Mouse (Mus musculus) CH12.LX (cell line): ENCODE measurements around the gene Vnn3. TPM values are rescaled to one million over a fixed set of nuclear protein-coding genes. Genes with fewer than 3 reads are reported as not detected.

Experiments used
- DNase-seq: peaks from one replicate; pipeline ENCODE4 v3.0.0-alpha.2; 2013; ENCODE audit errors: extremely low read depth
- H3K27ac ChIP-seq: 2 replicates; pipeline ENCODE4 v1.5.1; 2012; ENCODE audit warnings: low read depth, mild to moderate bottlenecking, control low read depth, moderate library complexity; ENCODE audit not compliant: insufficient read depth
- H3K27me3 ChIP-seq: replicated peaks from 2 replicates; pipeline ENCODE3; 2012; ENCODE audit warnings: inconsistent platforms
- H3K36me3 ChIP-seq, 2 experiments: replicated peaks in 1 of 2; 2 replicates each; pipeline versions ENCODE3 to v1.6.1; 2012; ENCODE audit warnings: inconsistent platforms in 1 of 2, low read length in 1 of 2, mild to moderate bottlenecking in 1 of 2, mixed read lengths in 1 of 2, moderate library complexity in 1 of 2; ENCODE audit not compliant: control insufficient read depth in 1 of 2, insufficient read depth in 1 of 2
- H3K4me1 ChIP-seq, 2 experiments: 2 replicates each; pipeline ENCODE4 v1.6.1; 2012; ENCODE audit warnings: inconsistent platforms in 1 of 2, moderate library complexity in 1 of 2; ENCODE audit not compliant: insufficient read depth in 2 of 2, control insufficient read depth in 1 of 2
- H3K4me2 ChIP-seq: 2 replicates; pipeline ENCODE4 v1.6.1; 2012; ENCODE audit warnings: low read depth, mild to moderate bottlenecking, control low read depth; ENCODE audit not compliant: poor library complexity, insufficient read depth, severe bottlenecking
- H3K4me3 ChIP-seq, 3 experiments: fragments of 150-350 bp in 1 of 3; sonication (generic) in 1 of 3; replicated peaks in 1 of 3; 2 replicates each; pipeline versions ENCODE3 to v1.5.1; 2011 to 2012; ENCODE audit warnings: low read depth in 2 of 3, low read length in 2 of 3, mild to moderate bottlenecking in 2 of 3, moderate library complexity in 2 of 3, control low read depth in 1 of 3, improper control_type of control experiment in 1 of 3, inconsistent platforms in 1 of 3, mixed read lengths in 1 of 3; ENCODE audit not compliant: poor library complexity in 1 of 3
- H3K79me2 ChIP-seq: replicated peaks from 2 replicates; pipeline ENCODE4 v1.6.1; 2012; ENCODE audit warnings: mild to moderate bottlenecking, moderate library complexity; ENCODE audit not compliant: control insufficient read depth, poor library complexity, insufficient read depth, severe bottlenecking; ENCODE audit errors: extremely low read depth
- H3K9ac ChIP-seq: 2 replicates; pipeline ENCODE4 v1.6.1; 2012; ENCODE audit warnings: low read depth, mild to moderate bottlenecking, control low read depth, moderate library complexity; ENCODE audit not compliant: insufficient read depth
- H3K9me3 ChIP-seq: replicated peaks from 2 replicates; pipeline ENCODE3; 2012; ENCODE audit warnings: low read length, inconsistent platforms, mixed read lengths
- CTCF ChIP-seq, 2 experiments: IDR thresholded peaks in 1 of 2; conservative IDR thresholded peaks in 1 of 2; 2 replicates each; pipeline ENCODE4 v1.5.1; 2011 to 2012; ENCODE audit warnings: low read depth in 2 of 2, low read length in 2 of 2, improper control_type of control experiment in 1 of 2, inconsistent platforms in 1 of 2, mild to moderate bottlenecking in 1 of 2, moderate library complexity in 1 of 2
- ELF1 ChIP-seq: IDR thresholded peaks from 2 replicates; pipeline ENCODE4 v1.6.1; 2014; ENCODE audit warnings: low read depth, mild to moderate bottlenecking, inconsistent platforms, low read length, improper control_type of control experiment
- ETS1 ChIP-seq: conservative IDR thresholded peaks from 2 replicates; pipeline ENCODE4 v1.6.1; 2012; ENCODE audit warnings: low read depth, mild to moderate bottlenecking, inconsistent platforms, low read length, improper control_type of control experiment, moderate library complexity
- JUN ChIP-seq: IDR thresholded peaks from 2 replicates; pipeline ENCODE4 v1.6.1; 2011; ENCODE audit warnings: low read depth, mild to moderate bottlenecking, low read length, improper control_type of control experiment, moderate library complexity; ENCODE audit not compliant: insufficient read depth
- JUND ChIP-seq: conservative IDR thresholded peaks from 2 replicates; pipeline ENCODE4 v1.6.1; 2011; ENCODE audit warnings: low read depth, low read length, improper control_type of control experiment
- KAT2A ChIP-seq: IDR thresholded peaks from 2 replicates; pipeline ENCODE4 v1.6.1; 2012; ENCODE audit warnings: low read length, improper control_type of control experiment, inconsistent platforms; ENCODE audit not compliant: insufficient replicate concordance
- MAFK ChIP-seq: IDR thresholded peaks from 2 replicates; pipeline ENCODE4 v1.6.1; 2011; ENCODE audit warnings: low read length, improper control_type of control experiment; ENCODE audit not compliant: insufficient replicate concordance
- MAZ ChIP-seq: IDR thresholded peaks from 2 replicates; pipeline ENCODE4 v1.6.1; 2012; ENCODE audit warnings: low read depth, mild to moderate bottlenecking, inconsistent platforms, low read length, improper control_type of control experiment, moderate library complexity
- MYC ChIP-seq: IDR thresholded peaks from 2 replicates; pipeline ENCODE4 v1.6.1; 2011; ENCODE audit warnings: low read depth, mild to moderate bottlenecking, improper control_type of control experiment, low read length
- NRF1 ChIP-seq: IDR thresholded peaks from 2 replicates; pipeline ENCODE4 v1.6.1; 2014; ENCODE audit warnings: low read depth, mild to moderate bottlenecking, inconsistent platforms, low read length, improper control_type of control experiment, moderate library complexity
- PAX5 ChIP-seq: IDR thresholded peaks from 2 replicates; pipeline ENCODE4 v1.6.1; 2012; ENCODE audit warnings: low read length, inconsistent platforms, mixed read lengths
- RAD21 ChIP-seq: IDR thresholded peaks from 2 replicates; pipeline ENCODE4 v1.6.1; 2011; ENCODE audit warnings: low read depth, mild to moderate bottlenecking, low read length, improper control_type of control experiment, moderate library complexity
- SIN3A ChIP-seq: IDR thresholded peaks from 2 replicates; pipeline ENCODE4 v1.6.1; 2012; ENCODE audit warnings: low read length, improper control_type of control experiment, inconsistent platforms
- TBP ChIP-seq: conservative IDR thresholded peaks from 2 replicates; pipeline ENCODE4 v1.6.1; 2011; ENCODE audit warnings: low read depth, low read length, improper control_type of control experiment
- TCF12 ChIP-seq: IDR thresholded peaks from 2 replicates; pipeline ENCODE4 v1.6.1; 2014; ENCODE audit warnings: low read depth, mild to moderate bottlenecking, inconsistent platforms, low read length, improper control_type of control experiment
- ZMIZ1 ChIP-seq: IDR thresholded peaks from 2 replicates; pipeline ENCODE4 v1.6.1; 2012; ENCODE audit warnings: low read depth, mild to moderate bottlenecking, inconsistent platforms, low read length, improper control_type of control experiment
- dilution Hi-C: fragments of 300-500 bp; cut with MboI; formaldehyde crosslinking; loops from 2 replicates; pipeline ENCODE4 v1.14.3; 2020; ENCODE audit warnings: low sequenced_read_pairs; ENCODE audit not compliant: extremely low pct_unique_long_range_greater_than_20kb, extremely low pct_ligation_motif_present
- in situ Hi-C: fragments of 300-500 bp; cut with MboI; formaldehyde crosslinking; loops from 3 replicates; pipeline ENCODE4 v1.14.3; 2019; ENCODE audit warnings: low sequenced_read_pairs, low pct_ligation_motif_present, low pct_unique_long_range_greater_than_20kb, mixed read lengths
- polyA plus RNA-seq: library from polyadenylated mRNA; unstranded; fragments of >175 nt; gene quantifications from 2 replicates; pipeline ENCODE4 v1.2.1, GENCODE M21; 2012; ENCODE audit warnings: low read depth; ENCODE audit not compliant: insufficient read length
- total RNA-seq, 2 experiments: library from RNA; depleted of rRNA; stranded (reverse); fragments of 300-350 nt in 1 of 2; fragments of >200 nt in 1 of 2; gene quantifications; 2 replicates each; pipeline ENCODE4 v1.2.3; 2012 to 2014

Vnn3 gene
- total and polyA plus RNA-seq, 3 experiments, result not detected

DNA sequence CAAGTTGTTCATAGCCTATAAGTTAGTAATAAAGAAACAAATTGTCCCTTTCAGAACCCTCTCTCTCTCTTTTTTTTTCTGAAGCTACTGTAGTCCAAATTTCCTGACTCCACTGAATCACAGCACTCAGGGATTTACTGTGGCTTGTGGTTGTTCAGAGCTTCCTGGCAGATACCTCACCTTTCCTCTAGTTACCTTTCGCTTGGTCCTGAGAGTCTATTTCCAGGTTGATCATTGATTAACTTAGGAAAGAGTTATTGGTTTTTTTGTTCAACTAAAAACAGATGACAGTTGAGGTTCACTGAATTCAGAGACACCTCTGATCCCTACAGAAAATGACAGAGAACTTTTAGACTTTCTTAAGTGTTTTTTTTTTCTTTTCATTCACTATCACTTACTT lies 33.6 kb downstream of the Vnn3 start:
- H3K9ac ChIP-seq, result no peak overlapping the region
- H3K79me2 ChIP-seq, result no peaks in the 10 kb centered on the region
- TF ChIP-seq RAD21 (no peak), CTCF (conservative IDR thresholded peaks at IDR 0.05 in 1 of 2, IDR thresholded peaks at IDR 0.05 in 1 of 2; ENCODE audit: low read depth in 2 of 2, low read length in 2 of 2) (no peak), MAZ (no peak), SIN3A (no peak), NRF1 (no peak), PAX5 (no peak), TCF12 (no peak)
- TF ChIP-seq, all 38 proteins: peak for 0
- Histone ChIP-seq H3K4me1 (no peaks in the 10 kb centered on the region), H3K27me3 (no peaks in the 10 kb centered on the region), H3K9me3 (peaks cover 3% of the 10 kb centered on the region), H3K4me3 (no peak overlapping the region), H3K4me2 (no peak overlapping the region), H3K27ac (no peak overlapping the region), H3K36me3 (no peaks in the 10 kb centered on the region)
- in situ Hi-C loops (no loop called here), dilution Hi-C loops (no loop called here)
- no peak for DNase-seq

DNA sequence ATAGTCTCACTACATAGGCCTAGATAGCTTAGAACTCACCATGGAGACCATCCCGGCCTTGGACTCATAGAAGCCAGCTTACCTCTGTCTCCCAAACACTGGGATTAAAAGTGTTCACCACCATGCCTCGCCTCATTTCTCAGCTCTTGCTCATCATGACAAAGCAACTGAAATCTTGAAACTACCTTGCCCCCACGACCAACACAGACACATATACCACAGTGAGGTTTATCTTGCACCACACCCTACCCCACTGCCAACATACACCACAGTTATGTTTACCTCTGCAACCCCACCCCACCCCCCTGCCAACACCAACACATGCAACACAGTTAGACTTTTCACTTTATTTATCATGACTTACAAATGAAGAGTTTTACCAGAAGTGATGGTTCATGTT lies 34.8 kb downstream of the Vnn3 start:
- Histone ChIP-seq H3K79me2 (no peaks in the 10 kb centered on the region), H3K36me3 (no peaks in the 10 kb centered on the region), H3K27me3 (no peaks in the 10 kb centered on the region), H3K27ac (no peak overlapping the region), H3K4me3 (no peak overlapping the region), H3K9ac (no peak overlapping the region), H3K4me2 (no peak overlapping the region), H3K9me3 (peaks cover 3% of the 10 kb centered on the region), H3K4me1 (no peaks in the 10 kb centered on the region)
- TF ChIP-seq ETS1 (no peak), MAZ (no peak)
- dilution Hi-C loops, result no loop called here
- DNase-seq, result no peak
- in situ Hi-C loops, result no loop called here

DNA sequence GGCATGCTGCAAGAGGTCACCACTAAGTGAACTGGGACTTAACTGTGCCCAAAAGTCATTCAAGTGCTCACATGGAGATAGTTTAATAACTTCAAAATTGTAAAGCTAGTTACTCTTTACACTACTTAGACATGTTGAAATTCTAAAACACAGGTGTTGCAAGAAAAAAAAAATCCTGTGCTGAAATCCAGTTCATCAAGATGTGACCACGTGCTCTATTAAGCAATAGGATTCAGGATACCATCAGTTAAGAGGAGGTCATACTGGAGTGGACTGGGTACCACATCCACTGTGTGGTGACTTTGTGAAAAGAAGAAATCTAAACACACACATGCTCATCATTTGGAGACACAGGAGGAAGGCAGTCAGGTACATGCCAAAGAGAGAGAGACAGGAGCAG lies 41.7 kb downstream of the Vnn3 start:
- no peak for DNase-seq
- in situ Hi-C loops, result no loop called here
- Histone ChIP-seq H3K79me2 (no peaks in the 10 kb centered on the region), H3K27ac (no peak overlapping the region), H3K4me1 (no peaks in the 10 kb centered on the region), H3K4me3 (no peak overlapping the region), H3K9me3 (peaks cover 7% of the 10 kb centered on the region), H3K9ac (no peak overlapping the region), H3K36me3 (no peaks in the 10 kb centered on the region), H3K27me3 (no peaks in the 10 kb centered on the region), H3K4me2 (no peak overlapping the region)
- dilution Hi-C loops, result no loop called here
- TF ChIP-seq ZMIZ1 (no peak), ELF1 (no peak), MAFK (no peak), JUND (no peak), MYC (no peak), TBP (no peak), JUN (no peak), KAT2A (no peak)
